Mouse (Mus musculus) lung, postnatal 0 days (tissue): ENCODE data around the gene Gadd45gip1. TPM values are rescaled to one million over a fixed set of nuclear protein-coding genes. Genes with fewer than 3 reads are reported as not detected.

Source experiments
- ATAC-seq: fragments of 200-750 bp; cut with Nextera tagmentation; 2 replicates; pipeline ENCODE4 v1.8.0; 2017; ENCODE audit warnings: moderate library complexity
- DNase-seq: peaks from one replicate; pipeline ENCODE4 v3.0.0-alpha.2; 2016; ENCODE audit warnings: low spot score
- H3K27ac ChIP-seq: fragments of 300-500 bp; sonication (generic); 2 replicates; pipeline ENCODE4 v1.5.1; 2014; ENCODE audit warnings: antibody characterized with exemption, mild to moderate bottlenecking, low read length, mixed read lengths
- H3K27me3 ChIP-seq: fragments of 300-500 bp; sonication (generic); replicated peaks from 2 replicates; pipeline ENCODE4 v1.6.1; 2014; ENCODE audit warnings: low read length, mixed read lengths; ENCODE audit not compliant: insufficient read depth
- H3K36me3 ChIP-seq: fragments of 300-500 bp; sonication (generic); 2 replicates; pipeline ENCODE4 v1.6.1; 2014; ENCODE audit warnings: low read length, mixed read lengths; ENCODE audit not compliant: insufficient read depth
- H3K4me1 ChIP-seq: fragments of 300-500 bp; sonication (generic); 2 replicates; pipeline ENCODE4 v1.6.1; 2014; ENCODE audit warnings: antibody characterized with exemption, low read depth, low read length, mixed read lengths; ENCODE audit not compliant: insufficient read depth
- H3K4me2 ChIP-seq: fragments of 300-500 bp; sonication (generic); replicated peaks from 2 replicates; pipeline ENCODE4 v1.6.1; 2014; ENCODE audit warnings: low read depth, mild to moderate bottlenecking, low read length, moderate library complexity, mixed read lengths
- H3K4me3 ChIP-seq: fragments of 300-500 bp; sonication (generic); 2 replicates; pipeline ENCODE4 v1.5.1; 2014; ENCODE audit warnings: low read depth, low read length
- H3K9ac ChIP-seq: fragments of 300-500 bp; sonication (generic); replicated peaks from 2 replicates; pipeline ENCODE4 v1.6.1; 2014; ENCODE audit warnings: low read depth, mild to moderate bottlenecking
- H3K9me3 ChIP-seq: fragments of 300-500 bp; sonication (generic); 2 replicates; pipeline ENCODE4 v1.6.1; 2016; ENCODE audit warnings: low read length, mixed read lengths
- CTCF ChIP-seq: IDR thresholded peaks from 2 replicates; pipeline ENCODE4 v1.5.1; 2016; ENCODE audit warnings: antibody characterized with exemption, mild to moderate bottlenecking
- EP300 ChIP-seq: IDR thresholded peaks from 2 replicates; pipeline ENCODE4 v1.6.1; 2016; ENCODE audit warnings: antibody characterized with exemption, mild to moderate bottlenecking, control low read depth
- WGBS: fragments of 180-500 bp; shearing (Covaris S2); extraction: QIAGEN DNeasy Blood & Tissue Kit; methylation state at CpG from one replicate; pipeline ENCODE4 v1.1.7; 2014; 5-methylcytosine and 5-hydroxymethylcytosine counted together
- polyA plus RNA-seq: library from polyadenylated mRNA; unstranded; fragments of >200 nt; fragmentation: Nextera tagmentation; extraction: Ambion mirVana; gene quantifications from 2 replicates; pipeline ENCODE4 v1.2.1, GENCODE M21; 2015

Gene Gadd45gip1
- polyA plus RNA-seq, 1 experiment from 2014 or later: 24.8 TPM

DNA sequence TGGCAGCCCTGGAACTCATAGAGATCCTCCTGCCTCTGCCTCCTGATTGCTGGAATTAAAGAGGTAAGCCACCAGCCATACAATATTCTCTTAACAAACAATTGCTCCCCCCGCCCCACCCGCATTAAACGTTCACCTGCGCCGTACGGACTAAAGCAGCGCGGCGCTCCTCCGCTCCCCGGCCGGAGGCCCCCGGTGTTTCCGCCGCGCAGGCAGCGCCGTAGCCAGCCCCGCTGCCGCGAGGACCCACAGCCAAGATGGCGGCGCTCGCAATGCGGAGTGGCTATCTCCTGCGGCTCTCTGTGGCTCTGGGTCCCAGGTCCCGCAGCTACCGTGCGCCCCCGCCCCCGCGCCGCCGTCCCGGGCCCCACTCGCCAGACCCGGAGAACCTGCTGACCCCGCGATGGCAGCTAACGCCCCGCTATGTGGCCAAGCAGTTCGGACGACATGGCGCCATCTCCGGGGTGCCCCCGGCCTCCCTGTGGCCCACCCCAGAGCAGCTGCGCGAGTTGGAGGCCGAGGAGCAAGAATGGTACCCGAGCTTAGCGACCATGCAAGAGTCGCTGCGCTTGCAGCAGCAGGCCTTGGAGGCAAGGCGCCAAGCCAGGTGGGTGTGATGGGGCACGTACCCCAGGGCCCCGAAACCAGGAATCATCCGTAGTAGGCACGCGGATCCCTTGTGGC lies 854 bp downstream of the Gadd45gip1 start:
- Histone ChIP-seq H3K4me2 (peak overlapping the region; percentile 93), H3K27ac (peak overlapping the region; percentile 87), H3K36me3 (peaks cover 22% of the 10 kb centered on the region), H3K27me3 (no peaks in the 10 kb centered on the region), H3K9me3 (no peaks in the 10 kb centered on the region), H3K9ac (peak overlapping the region; percentile 88), H3K4me1 (peaks cover 4% of the 10 kb centered on the region; the same call in 1 of the 2 replicates), H3K4me3 (peak overlapping the region; percentile 90)
- TF ChIP-seq CTCF: no peak
- TF ChIP-seq EP300: no peak
- DNase-seq: peak; percentile 71
- ATAC-seq: peak; percentile 84
- WGBS: under 1% methylated on average over 57 of the region's 59 CpGs

DNA sequence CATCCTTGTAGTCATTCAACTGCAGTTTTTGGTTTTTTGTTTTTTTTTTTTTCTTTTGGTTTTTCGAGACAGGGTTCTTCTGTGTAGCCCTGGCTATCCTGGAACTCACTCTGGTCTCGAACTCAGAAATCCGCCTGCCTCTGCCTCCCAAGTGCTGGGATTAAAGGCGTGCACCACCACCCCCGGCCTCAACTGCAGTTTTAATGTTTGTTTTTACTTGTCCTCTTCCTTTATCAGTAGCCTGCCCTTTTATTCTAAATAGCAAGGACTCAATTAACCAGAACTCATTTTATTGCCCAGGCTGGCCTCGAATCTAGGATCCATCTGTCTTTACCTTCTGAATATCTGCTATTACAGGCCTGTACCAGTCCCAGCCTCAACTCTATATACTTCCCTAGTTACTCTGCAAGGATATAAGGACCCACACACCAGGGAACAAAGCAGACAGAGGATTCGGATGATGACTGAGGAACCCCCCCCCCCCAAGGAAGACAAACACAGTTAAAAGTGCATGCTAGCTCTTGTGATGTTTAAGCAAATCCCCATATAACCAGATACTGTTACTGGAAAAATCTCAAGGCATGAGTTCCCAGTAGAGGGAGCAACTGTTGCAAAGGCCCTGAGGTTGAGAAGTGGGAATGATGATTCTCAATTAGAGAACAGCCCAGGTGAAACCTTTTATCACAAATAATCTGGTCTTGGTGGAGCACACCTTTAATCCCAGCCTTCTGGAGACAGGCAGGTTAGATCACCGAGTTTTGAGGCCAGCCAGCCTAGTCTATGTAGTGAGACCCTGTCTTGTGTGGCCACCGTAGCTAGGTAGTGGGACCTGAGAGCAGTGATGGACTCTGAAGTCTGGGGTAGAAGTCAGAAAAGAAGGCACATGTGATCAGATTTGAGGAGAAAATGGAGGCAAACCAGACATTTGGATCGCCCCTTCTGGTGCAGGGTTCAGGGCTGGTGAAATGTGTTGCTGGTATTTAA lies 1.7 kb downstream of the Gadd45gip1 start:
- H3K27ac ChIP-seq: no peak overlapping the region
- no peak for DNase-seq
- no peaks in the 10 kb centered on the region for H3K27me3 ChIP-seq
- peak overlapping the region; percentile 88; the same call in 1 of the 2 replicates for H3K9ac ChIP-seq
- peak overlapping the region; percentile 93 for H3K4me2 ChIP-seq
- WGBS: 47% methylated on average over 10 of the region's 10 CpGs
- H3K9me3 ChIP-seq: no peaks in the 10 kb centered on the region
- H3K36me3 ChIP-seq: peaks cover 22% of the 10 kb centered on the region
- peaks cover 4% of the 10 kb centered on the region; the same call in 1 of the 2 replicates for H3K4me1 ChIP-seq
- peak overlapping the region; percentile 90 for H3K4me3 ChIP-seq
- TF ChIP-seq EP300 (no peak), CTCF (peak; percentile 36)
- ATAC-seq: no peak

DNA sequence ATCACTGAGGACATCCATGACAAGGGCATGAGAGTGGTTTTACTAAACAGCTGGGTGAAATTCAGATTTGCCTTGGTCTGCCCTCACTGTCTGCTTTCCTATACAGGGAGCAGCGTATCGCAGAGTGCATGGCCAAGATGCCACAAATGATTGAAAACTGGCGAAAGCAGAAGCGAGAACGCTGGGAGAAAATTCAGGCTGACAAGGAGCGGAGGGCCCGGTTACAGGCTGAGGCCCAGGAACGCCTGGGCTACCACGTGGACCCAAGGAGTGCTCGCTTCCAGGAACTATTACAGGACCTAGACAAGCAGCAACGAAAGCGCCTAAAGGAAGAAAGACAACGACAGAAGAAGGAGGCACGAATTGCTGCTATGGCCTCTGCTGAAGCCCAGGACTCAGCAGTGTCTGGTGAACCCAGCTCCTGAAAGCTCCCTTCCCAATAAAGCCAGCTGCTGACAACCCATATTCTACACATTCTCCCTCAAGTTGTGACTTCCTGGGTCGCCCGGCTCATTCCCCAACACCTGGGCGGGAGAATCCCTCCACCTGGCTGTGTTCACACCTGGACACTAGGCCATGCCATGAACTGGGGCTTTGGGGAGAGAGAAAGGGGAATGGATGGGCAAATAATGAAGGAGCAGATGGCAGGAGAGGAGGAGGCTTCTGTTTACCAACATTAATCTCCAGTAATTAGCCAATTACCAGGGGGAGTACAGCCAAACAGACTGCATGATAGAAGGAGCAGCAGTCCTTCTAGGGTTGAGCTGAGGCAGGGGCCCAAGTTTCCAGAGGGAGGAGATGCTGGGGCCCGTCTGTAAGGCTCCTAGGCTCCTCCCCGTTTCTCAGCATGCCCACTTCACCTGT lies 2.9 kb downstream of the Gadd45gip1 start:
- Histone ChIP-seq H3K4me3 (no peak overlapping the region), H3K36me3 (peaks cover 22% of the 10 kb centered on the region), H3K4me1 (peaks cover 4% of the 10 kb centered on the region; the same call in 1 of the 2 replicates), H3K27ac (no peak overlapping the region), H3K9ac (no peak overlapping the region), H3K4me2 (no peak overlapping the region), H3K27me3 (no peaks in the 10 kb centered on the region), H3K9me3 (no peaks in the 10 kb centered on the region)
- DNase-seq (no peak), ATAC-seq (no peak)
- 84% methylated on average over 19 of the region's 19 CpGs for WGBS
- TF ChIP-seq EP300 (no peak), CTCF (no peak)

DNA sequence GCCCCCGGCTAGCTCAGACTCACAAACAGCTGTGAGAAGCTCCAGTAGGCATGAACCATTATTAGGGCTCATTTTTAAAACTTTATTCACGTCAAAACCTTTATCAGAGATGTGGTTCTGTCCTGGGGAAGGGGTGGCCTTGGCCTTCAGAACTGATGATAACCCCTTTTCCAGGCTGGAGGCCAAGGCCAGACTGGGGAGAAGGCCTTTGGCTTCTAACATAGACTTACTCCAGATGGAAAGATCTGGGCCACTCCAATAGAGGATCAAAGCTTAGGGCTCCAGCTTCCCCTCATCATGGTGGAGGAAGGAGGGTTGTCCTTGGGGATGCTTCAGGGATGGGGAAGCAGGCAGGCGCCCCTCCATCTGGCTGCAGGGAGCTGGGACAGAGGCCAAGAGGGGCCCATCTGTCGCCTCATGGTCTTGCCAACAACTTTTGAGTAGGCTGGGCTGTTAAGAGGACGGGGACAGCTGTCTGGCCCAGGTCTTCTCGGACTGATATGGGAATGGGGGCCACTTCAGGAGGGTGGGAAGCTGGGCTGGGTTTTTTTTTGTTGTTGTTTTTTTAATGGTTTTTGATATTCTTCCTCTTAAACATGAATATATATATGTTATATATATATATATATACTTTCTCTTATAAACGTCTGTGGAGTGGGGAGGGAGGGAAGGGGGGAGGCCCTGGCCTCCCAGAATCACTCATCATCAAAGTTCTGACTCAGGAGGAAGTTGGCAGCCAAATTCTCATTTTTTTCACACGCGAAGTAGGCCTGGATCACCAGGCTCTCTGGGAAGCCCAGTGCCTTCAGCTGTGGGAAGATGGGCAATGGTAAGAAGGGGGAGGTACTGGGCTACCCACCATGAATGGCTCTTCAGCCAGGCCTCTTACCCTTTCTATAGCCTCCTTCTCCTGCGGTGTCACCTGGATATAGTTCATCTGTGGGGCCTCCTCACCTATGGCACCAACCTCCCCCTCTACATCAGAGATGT lies 3.8 kb downstream of the Gadd45gip1 start:
- H3K4me2 ChIP-seq: no peak overlapping the region
- H3K27me3 ChIP-seq: no peaks in the 10 kb centered on the region
- H3K9ac ChIP-seq: no peak overlapping the region
- H3K4me1 ChIP-seq: peaks cover 4% of the 10 kb centered on the region; the same call in 1 of the 2 replicates
- H3K4me3 ChIP-seq: no peak overlapping the region
- TF ChIP-seq CTCF (no peak), EP300 (no peak)
- H3K36me3 ChIP-seq: peaks cover 22% of the 10 kb centered on the region
- ATAC-seq: peak; percentile 11; the same call in 1 of the 2 replicates
- H3K9me3 ChIP-seq: no peaks in the 10 kb centered on the region
- peak; percentile 50 for DNase-seq
- no peak overlapping the region for H3K27ac ChIP-seq
- 47% methylated on average over 10 of the region's 10 CpGs for WGBS

DNA sequence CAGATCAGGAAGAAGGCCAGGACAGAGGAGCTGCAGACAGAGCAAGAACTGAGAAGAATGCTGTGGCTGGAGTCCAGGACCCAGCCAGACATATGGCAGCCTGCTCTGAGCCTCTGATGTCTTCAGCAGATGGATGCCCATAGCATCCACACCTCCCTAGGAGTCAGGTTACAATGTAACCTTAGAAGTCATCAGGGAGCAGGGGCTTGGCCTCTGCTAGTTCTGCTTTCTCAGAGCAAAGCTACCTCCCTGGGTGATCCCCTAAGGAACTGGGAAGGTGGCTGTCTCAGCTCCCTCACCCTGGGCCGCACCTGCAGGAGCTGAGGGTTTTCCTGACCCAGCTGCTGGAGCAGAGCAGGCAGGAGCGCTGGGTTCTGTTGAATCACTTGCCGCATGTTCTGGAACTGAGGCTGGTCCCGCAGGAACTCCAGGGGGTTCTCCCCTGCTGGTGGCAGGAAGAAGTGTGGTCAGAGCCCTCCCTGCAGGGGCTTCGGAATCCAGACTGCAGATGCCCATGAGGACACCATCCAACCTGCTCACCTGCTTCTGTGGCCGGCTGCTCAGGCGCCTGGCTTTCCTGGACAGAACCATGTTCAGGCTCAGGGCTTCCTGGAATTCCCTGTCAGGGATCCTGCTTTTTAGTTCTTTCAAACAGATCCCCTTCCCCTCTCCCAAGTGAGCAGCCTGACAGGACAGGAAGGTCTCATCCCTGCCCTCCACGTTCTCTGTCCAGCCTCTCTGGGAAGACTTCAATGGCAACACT lies 6.0 kb downstream of the Gadd45gip1 start:
- Histone ChIP-seq H3K4me1 (peaks cover 4% of the 10 kb centered on the region; the same call in 1 of the 2 replicates), H3K27ac (no peak overlapping the region), H3K9me3 (no peaks in the 10 kb centered on the region), H3K36me3 (peaks cover 23% of the 10 kb centered on the region), H3K4me2 (no peak overlapping the region), H3K4me3 (no peak overlapping the region), H3K27me3 (no peaks in the 10 kb centered on the region), H3K9ac (no peak overlapping the region)
- ATAC-seq (no peak), DNase-seq (no peak)
- WGBS: 57% methylated on average over 8 of the region's 8 CpGs
- TF ChIP-seq EP300: no peak
- TF ChIP-seq CTCF: peak; percentile 13; the same call in 1 of the 2 replicates
